Mouse (Mus musculus): ENCODE data around the gene Scgb1b24. TPM values are rescaled to one million over a fixed set of nuclear protein-coding genes. Genes with fewer than 3 reads are reported as not detected.

Gene Scgb1b24
- total RNA-seq (2021), result not detected
- long read RNA-seq, experiment 1, result 0 reads
- long read RNA-seq, experiment 2, result 0 reads

DNA sequence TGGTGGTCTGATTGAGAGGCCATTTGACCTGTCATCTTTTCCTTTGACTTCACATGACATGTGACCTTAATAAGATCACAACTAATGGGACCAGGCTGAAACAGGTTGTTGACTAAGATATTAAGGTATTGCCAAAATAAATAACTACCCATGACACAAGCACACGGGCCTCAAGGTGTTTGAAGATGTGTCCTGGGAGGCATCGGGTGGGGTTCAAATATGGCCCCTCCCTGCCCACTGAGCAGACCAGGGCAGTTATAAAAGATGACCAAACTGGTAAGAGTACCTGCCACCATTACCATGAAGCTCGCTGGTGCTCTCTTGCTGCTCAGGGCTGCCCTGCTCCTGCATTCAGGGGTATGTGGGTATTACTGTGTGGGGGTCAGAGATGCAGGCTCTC is at the start of gene Scgb1b24:
Gene Scgb1b24, plus strand, starts transcription at position 301 of the 400 bp plus-strand sequence.
- no peak for DNase-seq

- DNase-seq, result no peak
These were observed 4.4 kb upstream of the Scgb1b24 start, which contains the start of gene Scgb2b24 for GRCm38 (mm10) chr7:33739212-33739611. Scgb2b24 (minus strand) TSS chr7:33739312.

Other genes starting within 250 kb of the Scgb1b24 start
- gene Scgb2b21, start 223.3 kb upstream of the Scgb1b24 start, total RNA-seq (2021), result not detected
- gene Scgb2b24, start 4.5 kb upstream of the Scgb1b24 start, total RNA-seq (2021), result not detected
- not detected for gene Scgb2b26, start 201.2 kb downstream of the Scgb1b24 start, total RNA-seq (2021)

Data from gastrocnemius, postnatal 10 days (tissue).